Mouse (Mus musculus): ENCODE data around the gene Hoxc13. TPM values are rescaled to one million over a fixed set of nuclear protein-coding genes. Genes with fewer than 3 reads are reported as not detected.

The Hoxc13 gene
- not detected in 2 replicates for polyA plus RNA-seq (2012; rRNA removed)

DNA sequence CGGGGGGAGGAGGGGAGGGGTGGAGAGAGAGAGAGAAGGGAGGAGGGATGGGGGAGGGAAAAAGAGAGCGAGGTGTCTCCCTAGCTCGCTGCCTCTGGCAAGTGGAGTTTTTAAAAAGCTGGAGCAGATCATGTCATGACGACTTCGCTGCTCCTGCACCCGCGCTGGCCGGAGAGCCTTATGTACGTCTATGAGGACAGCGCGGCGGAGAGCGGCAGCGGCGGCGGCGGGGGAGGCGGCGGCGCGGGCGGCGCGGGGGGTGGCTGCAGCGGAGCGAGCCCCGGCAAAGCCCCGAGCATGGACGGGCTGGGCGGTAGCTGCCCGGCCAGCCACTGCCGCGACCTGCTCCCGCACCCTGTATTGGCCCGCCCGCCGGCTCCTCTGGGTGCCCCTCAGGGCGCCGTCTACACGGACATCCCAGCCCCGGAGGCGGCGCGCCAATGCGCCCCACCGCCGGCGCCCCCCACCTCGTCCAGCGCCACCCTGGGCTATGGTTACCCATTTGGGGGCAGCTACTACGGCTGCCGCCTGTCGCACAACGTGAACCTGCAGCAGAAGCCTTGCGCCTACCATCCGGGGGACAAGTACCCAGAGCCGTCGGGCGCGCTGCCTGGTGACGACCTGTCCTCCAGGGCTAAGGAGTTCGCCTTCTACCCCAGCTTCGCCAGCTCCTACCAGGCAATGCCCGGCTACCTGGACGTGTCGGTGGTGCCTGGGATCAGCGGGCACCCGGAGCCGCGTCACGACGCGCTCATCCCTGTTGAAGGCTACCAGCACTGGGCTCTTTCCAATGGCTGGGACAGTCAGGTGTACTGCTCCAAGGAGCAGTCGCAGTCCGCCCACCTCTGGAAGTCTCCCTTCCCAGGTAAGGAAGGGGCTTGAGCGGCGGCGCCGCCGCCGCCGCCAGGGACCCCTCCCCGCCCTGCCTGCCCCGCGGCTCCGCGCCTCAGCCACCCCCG lies at the start of gene Hoxc13:
TSS of gene Hoxc13 (plus strand) at position 51 of the 959 bp plus-strand sequence.
- WGBS = 9% methylated on average over 67 of the region's 88 CpGs
- TF ChIP-seq POLR2A (IDR thresholded peaks at IDR 0.05; ENCODE audit: low read depth, low read length) = no peak
- TF ChIP-seq CTCF (IDR thresholded peaks at IDR 0.05; ENCODE audit: extremely low read depth, insufficient read depth, insufficient read length, insufficient replicate concordance) = no peak
- Histone ChIP-seq H3K4me1 (ENCODE audit: control insufficient read depth, insufficient read depth, insufficient read length) (no peaks in the 10 kb centered on the region), H3K27me3 (ENCODE audit: control insufficient read depth, insufficient read depth, low read length) (peaks cover 24% of the 10 kb centered on the region), H3K36me3 (ENCODE audit: control insufficient read depth, insufficient read depth, low read length) (no peaks in the 10 kb centered on the region), H3K4me3 (ENCODE audit: extremely low read depth, insufficient read depth, insufficient read length) (no peak within 1 kb of the TSS), H3K27ac (ENCODE audit: insufficient read depth, low read length) (no peak within 1 kb of the TSS)
- no peak for DNase-seq (ENCODE audit: low read depth in 1 of 2, low spot score in 2 of 2)

DNA sequence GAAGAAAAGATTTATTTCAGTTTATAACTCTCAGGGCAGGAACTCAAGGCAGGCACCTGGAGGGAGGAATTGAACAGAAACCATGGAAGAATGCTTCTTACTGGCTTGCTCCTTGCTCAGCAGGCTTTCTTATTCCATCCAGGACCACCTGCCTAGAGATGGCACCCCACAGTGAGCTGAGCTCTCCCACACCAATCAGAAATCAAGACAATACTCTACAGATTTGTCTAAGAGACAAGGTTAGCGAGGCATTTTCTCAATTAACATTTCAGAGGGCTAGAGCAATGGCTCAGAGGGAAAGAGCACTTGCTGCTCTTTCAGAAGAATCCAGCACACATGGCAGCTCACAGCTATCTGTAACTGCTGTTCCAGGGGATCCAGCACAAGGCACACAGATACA lies 35.1 kb upstream of the Hoxc13 start:
- no peak for TF ChIP-seq CTCF (IDR thresholded peaks at IDR 0.05; ENCODE audit: extremely low read depth, insufficient read depth, insufficient read length, insufficient replicate concordance)
- no peak for TF ChIP-seq POLR2A (IDR thresholded peaks at IDR 0.05; ENCODE audit: low read depth, low read length)
- DNase-seq (ENCODE audit: low read depth in 1 of 2, low spot score in 2 of 2) = no peak
- no peaks in the 10 kb centered on the region for H3K27me3 ChIP-seq (ENCODE audit: control insufficient read depth, insufficient read depth, low read length)
- H3K4me3 ChIP-seq (ENCODE audit: extremely low read depth, insufficient read depth, insufficient read length) = no peak overlapping the region
- WGBS = 62% methylated on average over 1 of the region's 1 CpGs
- no peaks in the 10 kb centered on the region for H3K4me1 ChIP-seq (ENCODE audit: control insufficient read depth, insufficient read depth, insufficient read length)
- H3K27ac ChIP-seq (ENCODE audit: insufficient read depth, low read length) = no peak overlapping the region
- no peaks in the 10 kb centered on the region for H3K36me3 ChIP-seq (ENCODE audit: control insufficient read depth, insufficient read depth, low read length)

- WGBS = 81% methylated on average over 6 of the region's 6 CpGs
- H3K27ac ChIP-seq (ENCODE audit: insufficient read depth, low read length) = no peak overlapping the region
- no peaks in the 10 kb centered on the region for H3K4me1 ChIP-seq (ENCODE audit: control insufficient read depth, insufficient read depth, insufficient read length)
- DNase-seq (ENCODE audit: low read depth in 1 of 2, low spot score in 2 of 2) = no peak
- H3K36me3 ChIP-seq (ENCODE audit: control insufficient read depth, insufficient read depth, low read length) = no peaks in the 10 kb centered on the region
- no peak overlapping the region for H3K4me3 ChIP-seq (ENCODE audit: extremely low read depth, insufficient read depth, insufficient read length)
- H3K27me3 ChIP-seq (ENCODE audit: control insufficient read depth, insufficient read depth, low read length) = no peaks in the 10 kb centered on the region
- no peak for TF ChIP-seq CTCF (IDR thresholded peaks at IDR 0.05; ENCODE audit: extremely low read depth, insufficient read depth, insufficient read length, insufficient replicate concordance)
These were observed 25.8 kb upstream of the Hoxc13 start for GRCm38 (mm10) chr15:102895115-102895514.

DNA sequence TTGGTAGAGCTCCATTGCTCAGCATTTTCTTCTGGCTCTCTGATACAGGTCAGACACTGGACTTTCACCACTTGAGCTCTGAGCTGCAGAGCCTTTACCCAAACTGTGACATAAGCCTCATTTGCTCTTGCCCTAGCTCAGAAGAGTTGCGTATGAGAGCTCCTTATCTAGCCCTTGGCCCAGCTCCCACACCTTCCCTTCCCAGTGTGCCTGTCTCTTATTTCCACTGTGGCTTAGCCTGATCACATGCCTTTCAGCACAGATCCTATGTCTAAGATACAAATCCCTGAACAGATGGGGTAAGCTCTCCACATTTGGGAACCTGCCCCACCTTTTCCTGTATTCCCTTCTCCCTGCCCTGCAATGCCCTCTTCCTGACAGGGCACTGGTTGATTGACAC lies 16.0 kb upstream of the Hoxc13 start:
- Histone ChIP-seq H3K4me1 (ENCODE audit: control insufficient read depth, insufficient read depth, insufficient read length) (no peaks in the 10 kb centered on the region), H3K36me3 (ENCODE audit: control insufficient read depth, insufficient read depth, low read length) (no peaks in the 10 kb centered on the region), H3K4me3 (ENCODE audit: extremely low read depth, insufficient read depth, insufficient read length) (no peak overlapping the region), H3K27ac (ENCODE audit: insufficient read depth, low read length) (no peak overlapping the region), H3K27me3 (ENCODE audit: control insufficient read depth, insufficient read depth, low read length) (peaks cover under 1% of the 10 kb centered on the region; the same call in 1 of the 2 replicates)
- TF ChIP-seq CTCF (IDR thresholded peaks at IDR 0.05; ENCODE audit: extremely low read depth, insufficient read depth, insufficient read length, insufficient replicate concordance) = no peak
- no peak for TF ChIP-seq POLR2A (IDR thresholded peaks at IDR 0.05; ENCODE audit: low read depth, low read length)
- DNase-seq (ENCODE audit: low read depth in 1 of 2, low spot score in 2 of 2) = no peak
- 69% methylated on average over 1 of the region's 1 CpGs for WGBS

DNA sequence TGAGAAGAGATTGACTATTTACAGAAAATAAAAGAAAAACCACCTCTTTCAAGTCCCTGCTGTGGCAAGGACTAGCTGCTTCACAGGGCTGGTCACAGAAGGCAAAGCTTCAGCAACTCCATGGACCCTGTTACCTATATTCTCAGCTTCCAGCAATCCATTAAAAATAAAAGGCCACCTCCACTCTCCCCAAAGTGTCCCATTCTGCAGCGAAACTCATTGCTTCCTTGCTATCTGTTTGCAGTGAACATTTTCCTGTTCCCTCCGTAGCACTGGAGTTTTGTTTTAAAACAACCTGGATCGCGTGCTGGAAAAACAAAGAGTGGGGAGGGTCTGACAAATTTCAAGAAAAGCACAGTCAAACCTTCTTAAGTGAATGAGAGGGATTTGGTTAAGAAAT lies 11.4 kb upstream of the Hoxc13 start:
- TF ChIP-seq CTCF (IDR thresholded peaks at IDR 0.05; ENCODE audit: extremely low read depth, insufficient read depth, insufficient read length, insufficient replicate concordance) (no peak), POLR2A (IDR thresholded peaks at IDR 0.05; ENCODE audit: low read depth, low read length) (no peak)
- 6% methylated on average over 4 of the region's 4 CpGs for WGBS
- H3K27ac ChIP-seq (ENCODE audit: insufficient read depth, low read length) = no peak overlapping the region
- peaks cover 9% of the 10 kb centered on the region; the same call in 1 of the 2 replicates for H3K27me3 ChIP-seq (ENCODE audit: control insufficient read depth, insufficient read depth, low read length)
- H3K4me1 ChIP-seq (ENCODE audit: control insufficient read depth, insufficient read depth, insufficient read length) = no peaks in the 10 kb centered on the region
- H3K4me3 ChIP-seq (ENCODE audit: extremely low read depth, insufficient read depth, insufficient read length) = no peak overlapping the region
- DNase-seq (ENCODE audit: low read depth in 1 of 2, low spot score in 2 of 2) = no peak
- H3K36me3 ChIP-seq (ENCODE audit: control insufficient read depth, insufficient read depth, low read length) = no peaks in the 10 kb centered on the region

GRCm38 (mm10) chr15:102910038-102910437 lies 10.9 kb upstream of the Hoxc13 start:
- no peaks in the 10 kb centered on the region for H3K36me3 ChIP-seq (ENCODE audit: control insufficient read depth, insufficient read depth, low read length)
- H3K27me3 ChIP-seq (ENCODE audit: control insufficient read depth, insufficient read depth, low read length) = peaks cover 9% of the 10 kb centered on the region
- 3% methylated on average over 18 of the region's 18 CpGs for WGBS
- no peaks in the 10 kb centered on the region for H3K4me1 ChIP-seq (ENCODE audit: control insufficient read depth, insufficient read depth, insufficient read length)
- H3K27ac ChIP-seq (ENCODE audit: insufficient read depth, low read length) = no peak overlapping the region
- DNase-seq (ENCODE audit: low read depth in 1 of 2, low spot score in 2 of 2) = no peak
- no peak overlapping the region for H3K4me3 ChIP-seq (ENCODE audit: extremely low read depth, insufficient read depth, insufficient read length)
- TF ChIP-seq POLR2A (IDR thresholded peaks at IDR 0.05; ENCODE audit: low read depth, low read length) (no peak), CTCF (IDR thresholded peaks at IDR 0.05; ENCODE audit: extremely low read depth, insufficient read depth, insufficient read length, insufficient replicate concordance) (no peak)

Data from spleen, adult 2 months (tissue).